Mouse (Mus musculus) v-Abl transformed pro-B cells (cell line): ENCODE measurements at regions not wholly inside any gene's neighbourhood (a gene's known extent, or its start where the extent isn't known, plus 50 kb on each side); places are given as distances from the start of the nearest gene placed in this dataset.

Experiments used
- in situ Hi-C, 2 experiments: fragments of 400-800 bp; cut with MboI; formaldehyde crosslinking; loops; one replicate each; pipeline ENCODE4 v1.15.1; 2025; ENCODE audit not compliant: unreplicated experiment in 2 of 2

DNA sequence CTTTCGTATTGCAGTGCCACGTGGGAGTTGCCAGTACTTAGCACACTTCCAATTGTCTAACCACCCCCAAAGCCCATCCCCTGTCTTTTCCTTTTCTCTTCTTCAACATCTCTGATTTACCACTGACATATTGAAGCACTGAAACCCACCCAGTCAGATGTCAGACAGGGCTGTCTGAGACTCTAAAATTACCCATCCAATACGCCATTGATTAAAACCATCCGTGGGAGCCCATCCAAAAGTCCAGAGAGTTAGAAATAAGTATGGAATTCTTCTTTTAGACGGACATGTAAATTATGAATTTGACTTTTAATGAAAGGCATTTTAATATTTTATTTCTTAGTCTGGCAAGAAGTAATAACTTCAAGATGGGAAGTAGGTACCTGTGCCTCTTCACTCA, 148.8 kb downstream of the Btg1 start:
- in situ Hi-C loops, result no loop called here

- in situ Hi-C loops, result no loop called here
Observed at GRCm38 (mm10) chr10:96778220-96778619, 161.4 kb downstream of the Btg1 start.

- in situ Hi-C loops, result no loop called here
Observed at GRCm38 (mm10) chr10:96783966-96784365, 167.2 kb downstream of the Btg1 start.

- in situ Hi-C loops, result no loop called here
Observed at GRCm38 (mm10) chr10:96786903-96787571, 170.2 kb downstream of the Btg1 start.

DNA sequence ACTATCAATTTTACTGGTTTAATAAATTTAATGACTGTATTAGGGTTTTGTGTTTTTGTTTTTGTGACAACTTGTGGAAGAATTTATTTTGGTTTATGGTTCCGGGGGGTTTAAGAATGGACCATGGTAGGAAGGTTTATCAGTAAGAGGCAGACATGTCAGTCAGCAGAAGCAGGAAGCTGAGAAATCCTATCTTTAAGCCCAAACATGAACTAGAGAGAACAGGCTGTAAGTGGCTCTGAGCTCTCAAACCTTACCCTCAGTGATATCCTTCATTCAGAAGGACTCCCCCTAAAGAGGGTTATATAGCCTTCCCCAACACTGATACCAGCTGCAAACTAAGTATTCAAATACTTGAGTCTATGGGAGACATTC, 170.8 kb downstream of the Btg1 start:
- in situ Hi-C loops, result no loop called here

GRCm38 (mm10) chr10:96788352-96789016, 171.7 kb downstream of the Btg1 start:
- in situ Hi-C loops, result no loop called here

GRCm38 (mm10) chr10:96797116-96797515, 180.3 kb downstream of the Btg1 start:
- in situ Hi-C loops, result no loop called here

- in situ Hi-C loops, result no loop called here
Observed at GRCm38 (mm10) chr10:96800801-96801200, 184.0 kb downstream of the Btg1 start.

GRCm38 (mm10) chr10:96804030-96804784, 187.4 kb downstream of the Btg1 start:
- in situ Hi-C loops, result no loop called here

DNA sequence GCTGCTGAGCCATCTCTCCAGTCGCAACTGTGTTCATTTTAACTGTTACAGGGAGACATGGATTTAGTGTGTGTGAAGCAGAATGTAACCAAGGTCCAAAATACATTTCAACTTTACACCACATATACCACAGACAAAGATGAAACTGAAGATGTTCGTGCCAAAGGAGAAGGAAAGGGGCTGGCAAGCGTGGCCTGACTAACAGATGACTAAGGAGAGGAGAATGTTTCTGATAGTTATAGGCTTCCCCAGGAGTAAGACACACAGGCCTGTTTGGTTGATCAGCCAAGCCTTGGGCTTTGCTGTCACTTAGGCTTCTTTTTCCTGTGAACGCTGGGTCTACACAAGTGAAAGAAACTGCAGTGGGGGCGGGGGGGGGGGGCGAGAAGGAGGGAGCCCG, 189.8 kb downstream of the Btg1 start:
- in situ Hi-C loops, result no loop called here

GRCm38 (mm10) chr10:96821852-96822251, 205.0 kb downstream of the Btg1 start:
- in situ Hi-C loops, result no loop called here

DNA sequence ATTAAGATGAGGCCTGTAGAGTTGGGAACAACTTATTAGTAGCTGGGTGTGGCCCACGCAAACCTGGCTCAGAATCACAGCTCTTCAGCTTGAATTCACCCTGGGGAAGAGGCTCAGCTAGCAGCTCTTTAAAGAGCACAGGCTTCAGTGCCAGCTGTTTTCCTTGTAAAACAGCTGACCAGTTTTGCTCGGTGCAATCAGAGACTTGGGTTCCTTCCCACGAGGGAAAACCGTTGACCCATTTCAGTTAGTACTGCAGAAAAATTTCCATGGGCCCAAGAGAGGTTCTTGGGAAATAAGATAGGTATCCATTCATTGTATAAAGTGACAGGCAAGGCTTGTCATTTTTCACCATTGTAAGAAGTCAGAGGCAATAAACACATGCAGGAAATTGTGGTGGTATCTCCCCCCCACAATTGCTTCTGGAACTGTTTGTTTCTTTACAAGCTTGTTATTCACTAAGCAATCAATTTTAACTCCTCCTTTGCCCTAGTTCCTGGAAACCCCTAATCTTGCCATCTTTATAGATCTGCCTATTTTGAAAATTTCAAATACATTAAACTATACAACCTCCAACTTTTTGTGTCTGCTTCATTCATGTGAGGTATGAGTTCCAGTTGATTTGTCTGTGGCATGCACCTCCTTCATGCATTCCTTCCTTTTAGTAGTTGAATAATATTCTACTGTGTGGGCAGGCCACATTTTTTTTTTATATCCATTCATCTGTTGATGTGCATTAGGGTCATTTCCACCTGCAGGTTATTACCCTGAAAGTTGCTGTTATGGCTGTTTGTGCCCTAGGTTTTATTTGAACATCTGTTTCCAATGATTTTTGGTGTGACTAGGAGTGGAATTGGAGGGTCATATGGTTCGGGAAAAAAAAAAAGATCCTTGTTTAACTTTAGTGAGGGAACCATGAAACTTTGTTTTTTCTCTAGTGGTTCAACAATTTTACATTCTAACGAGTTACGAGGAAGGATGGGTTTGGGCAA, 205.8 kb downstream of the Btg1 start:
- in situ Hi-C loops, result no loop called here

DNA sequence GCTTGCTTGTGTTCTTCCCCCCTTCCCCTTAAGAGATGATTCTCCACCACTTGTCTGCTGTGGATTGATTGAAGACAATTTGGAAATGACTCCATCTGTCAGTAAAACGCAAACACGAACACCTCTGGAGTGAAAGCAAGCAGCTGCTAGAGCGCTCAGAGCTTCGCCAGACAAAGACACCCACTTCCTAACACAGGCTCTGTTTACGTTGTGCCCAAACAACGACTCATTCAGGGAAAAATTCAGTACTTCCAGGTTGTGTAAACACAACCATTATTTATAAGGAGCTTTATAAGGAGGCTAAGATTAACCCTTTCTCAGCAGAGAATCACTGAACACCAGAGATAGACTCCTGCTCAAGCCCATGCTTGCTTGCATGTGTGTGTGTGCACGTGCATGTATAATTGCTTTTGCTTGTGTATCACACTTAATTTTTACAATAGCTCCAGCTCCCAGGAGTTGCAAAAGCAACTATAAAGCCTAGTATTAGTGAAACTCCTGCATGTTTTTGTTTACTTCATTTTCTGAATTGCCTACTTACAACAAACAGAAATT, 209.5 kb downstream of the Btg1 start:
- in situ Hi-C loops, result no loop called here

GRCm38 (mm10) chr10:96827971-96828370, 211.2 kb downstream of the Btg1 start:
- in situ Hi-C loops, result no loop called here

DNA sequence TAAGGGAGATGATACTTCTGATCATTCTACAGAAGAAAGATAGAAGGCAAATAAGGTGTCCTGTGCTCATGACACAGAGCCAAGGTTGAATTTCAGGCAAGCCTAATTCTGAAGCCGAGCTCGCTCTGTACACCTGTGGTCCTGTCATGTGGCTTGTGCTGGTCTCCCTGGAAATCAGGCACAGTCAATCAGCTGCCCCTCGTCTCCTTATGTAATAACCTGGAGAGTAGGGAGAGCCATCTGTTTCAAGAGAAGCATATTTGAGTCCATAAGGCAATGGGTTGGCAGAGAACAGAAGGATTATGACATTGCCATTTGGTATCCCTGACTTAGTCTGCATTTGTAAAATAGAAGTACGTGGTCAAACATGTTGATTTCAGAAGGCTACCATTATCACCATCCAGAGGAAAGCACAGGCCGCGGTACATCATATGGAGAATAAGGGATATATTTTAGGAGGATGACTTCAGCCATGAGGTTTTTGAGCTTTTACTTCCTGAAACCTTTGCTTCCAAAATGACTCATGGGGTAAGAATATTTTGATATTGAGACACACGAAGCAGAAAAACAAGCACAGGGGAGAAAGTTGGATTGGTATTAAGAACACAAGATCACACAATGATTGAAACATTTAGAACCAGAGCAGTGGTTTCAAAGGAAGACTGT, 211.9 kb downstream of the Btg1 start:
- in situ Hi-C loops, result no loop called here

GRCm38 (mm10) chr10:96831071-96831470, 214.3 kb downstream of the Btg1 start:
- in situ Hi-C loops, result no loop called here

DNA sequence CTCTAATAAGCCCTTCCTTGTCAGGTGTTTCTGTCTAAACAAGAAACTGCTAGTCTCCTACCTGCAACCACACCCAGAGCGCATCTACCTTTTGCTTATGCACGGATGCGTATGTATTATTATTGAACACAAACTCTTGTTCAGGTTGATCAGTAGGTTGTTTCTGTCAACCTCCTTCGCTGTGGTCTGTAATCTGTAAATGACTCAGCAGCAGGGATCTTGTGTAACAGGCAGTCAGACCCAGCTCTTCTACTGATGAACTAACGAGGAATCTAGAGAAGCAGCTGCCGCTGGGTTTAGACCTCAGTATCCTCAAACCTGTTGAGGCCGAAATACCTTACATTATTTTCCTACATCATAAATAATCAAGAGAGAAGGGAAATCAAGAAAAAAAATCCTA, 220.4 kb downstream of the Btg1 start:
- in situ Hi-C loops, result no loop called here

DNA sequence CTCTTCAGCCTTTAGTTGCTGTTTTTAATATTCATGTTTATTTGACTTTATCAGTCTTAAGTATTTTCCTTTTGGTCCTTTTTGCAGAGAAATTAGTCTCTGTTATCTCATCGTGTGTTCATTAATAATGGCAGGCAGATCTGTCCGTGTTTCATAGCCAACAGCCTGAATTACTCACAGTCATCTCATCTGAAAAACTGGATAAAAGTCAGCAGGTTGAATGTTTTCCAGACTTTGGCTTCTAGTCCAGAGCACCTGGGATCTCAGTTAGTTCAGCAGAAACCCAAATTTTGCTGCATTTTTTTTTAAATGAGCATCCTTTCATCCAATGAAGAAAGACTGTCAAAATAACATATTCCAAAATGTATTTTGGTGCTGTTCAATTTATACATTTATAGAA, 224.3 kb downstream of the Btg1 start:
- in situ Hi-C loops, result no loop called here

DNA sequence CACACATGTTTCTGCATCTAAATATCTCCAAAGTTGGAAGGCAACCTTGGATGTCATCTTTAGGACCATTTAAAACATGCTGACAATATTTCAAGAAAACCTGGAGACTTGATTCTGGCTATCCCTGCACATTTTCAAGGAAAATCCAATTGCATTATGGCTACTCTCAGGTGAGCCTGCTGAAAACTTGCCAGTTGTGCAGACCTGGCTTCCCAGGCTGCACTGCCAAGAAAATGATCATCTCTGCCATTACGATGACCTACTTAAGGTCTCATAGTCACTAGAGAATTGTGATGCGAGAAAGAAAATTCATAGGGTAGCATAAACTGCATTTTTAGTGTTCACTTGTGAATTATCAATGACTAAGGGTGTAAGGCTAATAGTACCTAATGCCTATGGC, 225.2 kb downstream of the Btg1 start:
- in situ Hi-C loops, result no loop called here

- in situ Hi-C loops, result no loop called here
Observed at GRCm38 (mm10) chr10:96845906-96846305, 229.1 kb downstream of the Btg1 start.
